Mouse (Mus musculus) lung, postnatal 25 days (tissue): ENCODE measurements around the gene Plch2.

ENCODE experiments used
- DNase-seq: peaks from one replicate; pipeline ENCODE4 v3.0.0; 2022; ENCODE audit warnings: low spot score

Gene Plch2

DNA sequence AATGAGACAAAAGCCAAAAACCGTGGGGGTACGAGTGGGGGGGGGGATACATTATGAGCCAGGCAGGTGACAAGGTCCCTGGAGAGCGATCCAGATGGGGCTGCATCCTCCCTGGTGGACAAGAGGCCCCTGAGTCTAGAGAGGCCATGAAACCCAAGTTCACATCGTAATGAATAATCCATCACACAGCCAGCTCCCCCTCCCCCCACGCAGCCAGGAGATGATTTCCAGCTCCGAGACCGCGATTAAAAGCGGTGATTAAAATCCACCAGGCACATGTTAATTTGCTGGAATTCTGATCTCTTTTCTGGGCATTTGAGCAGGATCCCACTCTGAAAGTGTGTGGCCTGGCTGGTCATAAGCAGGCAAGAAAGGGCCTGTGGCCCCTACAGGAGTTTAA lies 35.8 kb downstream of the Plch2 start:
- DNase-seq, result no peak

DNA sequence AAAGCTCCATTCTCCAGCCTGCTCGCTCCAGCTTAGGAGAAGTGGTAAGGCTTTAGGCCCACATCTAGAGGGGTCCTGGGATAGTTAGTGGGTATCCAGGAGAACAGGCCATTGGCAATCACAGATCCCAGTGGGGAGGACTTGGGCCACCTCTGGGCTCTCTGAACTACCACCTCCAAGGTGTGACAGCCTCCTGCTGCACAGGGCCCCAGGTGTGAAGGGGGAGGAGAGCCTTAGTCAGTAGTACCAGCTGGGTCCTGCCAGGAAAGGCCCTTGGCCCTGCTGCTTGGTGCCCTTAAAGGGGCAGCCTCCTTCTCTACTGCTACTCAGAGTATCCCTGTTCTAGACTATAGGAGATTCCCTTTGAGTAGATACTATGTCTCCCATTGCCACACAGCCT lies 36.4 kb downstream of the Plch2 start:
- DNase-seq, result no peak

DNA sequence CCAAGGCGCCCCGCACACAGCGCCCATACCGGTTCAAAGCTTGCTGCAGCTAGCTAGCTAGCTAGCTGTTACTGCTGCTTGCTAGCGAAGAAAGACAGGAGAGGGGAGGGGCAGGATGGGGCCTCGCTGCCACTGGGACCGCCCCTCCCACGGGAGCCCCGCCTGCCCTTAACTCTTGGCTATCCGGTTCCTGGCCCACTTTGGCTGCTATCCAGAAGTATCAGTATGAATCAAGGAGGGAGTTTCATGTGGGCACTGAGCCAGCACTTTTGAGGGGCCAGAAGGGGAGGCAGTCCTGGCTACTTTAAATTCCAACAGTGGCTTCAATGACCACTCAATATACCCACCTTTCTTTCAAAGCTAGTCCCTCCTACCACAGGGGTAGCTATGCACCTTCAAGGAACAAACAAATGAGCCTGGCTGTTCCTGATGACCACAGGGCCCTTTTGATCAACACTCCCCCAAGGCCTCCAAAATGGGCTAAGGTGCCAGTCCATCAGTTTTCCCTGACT lies 37.2 kb downstream of the Plch2 start:
- peak; percentile 48 for DNase-seq

DNA sequence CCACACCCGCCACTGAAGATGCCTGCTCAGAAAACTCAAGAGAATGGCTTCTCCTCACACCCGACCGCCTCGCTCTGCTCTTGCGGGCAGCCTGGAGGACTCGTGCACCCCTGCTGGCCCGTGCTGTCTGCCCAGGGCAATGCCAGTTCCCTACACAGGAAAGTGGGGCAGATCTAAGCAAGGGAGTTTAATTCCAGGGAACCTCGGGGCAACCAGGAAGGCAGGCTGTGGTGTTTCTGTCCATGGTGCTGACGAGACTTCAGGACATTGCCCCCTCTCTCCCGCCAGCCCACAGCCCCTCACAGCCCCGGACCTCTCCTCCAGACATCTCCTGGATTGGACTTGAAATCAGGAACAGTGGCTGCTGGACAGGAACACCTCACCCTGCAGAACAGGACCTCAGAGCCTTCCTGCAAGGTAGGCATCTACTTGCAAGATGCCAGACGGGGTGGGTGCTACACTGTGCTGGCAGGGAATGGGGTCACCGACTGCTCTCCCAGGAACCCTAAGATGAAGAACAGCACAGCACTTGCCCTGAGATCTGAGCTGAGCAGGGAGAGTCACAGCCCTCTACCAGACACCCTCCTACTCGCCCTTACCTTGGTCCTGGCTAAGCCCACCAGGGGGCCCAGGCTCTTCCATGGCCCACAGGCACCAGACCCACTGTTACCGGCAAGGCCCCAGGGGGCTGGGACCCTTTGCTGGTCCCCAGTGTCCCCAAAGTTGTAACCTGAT lies 37.8 kb downstream of the Plch2 start:
- DNase-seq, result no peak

DNA sequence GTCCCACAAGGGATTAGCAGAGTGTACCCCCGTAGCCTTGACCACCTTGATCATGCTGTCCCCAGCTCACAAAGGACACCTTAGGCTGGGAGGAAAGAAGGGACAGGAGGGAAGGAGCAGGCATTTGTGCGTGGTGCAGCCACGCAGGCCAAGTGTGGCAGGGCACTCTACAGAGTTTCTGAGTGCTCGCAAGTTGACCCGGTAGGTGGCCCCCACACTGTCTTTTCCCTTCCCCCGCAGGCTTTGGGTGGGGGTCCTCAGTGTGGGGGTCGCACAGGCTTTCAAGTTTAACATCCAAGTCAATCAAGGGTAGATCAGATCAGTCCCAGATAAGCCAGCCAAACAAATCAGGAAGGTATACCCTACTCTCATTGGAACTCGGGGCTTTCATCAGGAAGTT lies 38.5 kb downstream of the Plch2 start:
- DNase-seq, result no peak

DNA sequence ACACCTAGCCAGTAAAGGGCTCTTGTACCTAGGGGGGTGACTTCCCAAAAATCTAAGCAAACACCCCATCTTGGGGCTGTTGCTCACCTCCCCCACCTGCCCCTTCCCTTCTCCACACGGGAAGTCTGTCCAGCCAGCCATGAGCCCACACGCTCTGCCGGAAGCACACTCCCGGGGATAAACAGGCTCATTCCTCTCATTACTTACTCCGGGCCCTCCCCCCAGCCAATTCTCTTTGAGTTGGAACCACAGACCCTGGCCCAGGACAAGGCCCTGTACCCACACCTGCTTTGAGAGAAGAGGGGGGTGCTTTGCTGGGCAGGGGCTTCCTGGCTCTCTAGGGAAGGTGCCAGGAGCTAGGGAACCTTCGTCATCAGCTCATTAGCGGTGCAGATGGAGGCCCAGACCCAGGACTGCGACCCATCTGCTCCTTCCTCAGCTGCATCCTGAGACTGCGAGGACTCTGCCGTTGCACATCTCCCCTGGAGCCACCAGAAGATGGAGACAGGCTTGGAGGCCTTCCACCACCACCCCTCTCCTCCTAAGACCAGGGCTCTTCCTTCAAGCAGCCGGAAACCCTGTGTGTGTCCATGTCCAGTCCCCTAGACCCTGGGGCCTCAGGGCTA lies 39.2 kb downstream of the Plch2 start:
- no peak for DNase-seq

DNA sequence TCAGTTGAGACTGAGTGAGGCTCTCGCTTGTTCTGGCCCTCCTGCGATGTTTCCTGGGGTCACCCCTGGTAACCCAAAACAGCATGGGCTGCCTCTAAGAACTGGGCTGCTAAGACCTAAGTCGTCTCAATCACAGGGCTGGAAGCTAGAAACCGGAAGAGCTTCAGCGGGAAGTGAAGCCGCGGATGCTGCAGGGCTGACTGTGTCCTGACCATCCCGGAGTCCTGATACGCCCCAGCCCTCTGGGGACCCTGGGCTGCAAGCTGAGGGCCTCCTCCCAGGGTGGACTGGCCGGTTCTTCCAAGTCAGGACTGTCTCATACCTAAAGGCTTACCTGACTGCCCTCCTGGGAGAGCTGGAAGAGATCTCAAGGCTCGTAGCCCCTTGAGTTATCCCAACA lies 39.8 kb downstream of the Plch2 start:
- DNase-seq, result no peak

DNA sequence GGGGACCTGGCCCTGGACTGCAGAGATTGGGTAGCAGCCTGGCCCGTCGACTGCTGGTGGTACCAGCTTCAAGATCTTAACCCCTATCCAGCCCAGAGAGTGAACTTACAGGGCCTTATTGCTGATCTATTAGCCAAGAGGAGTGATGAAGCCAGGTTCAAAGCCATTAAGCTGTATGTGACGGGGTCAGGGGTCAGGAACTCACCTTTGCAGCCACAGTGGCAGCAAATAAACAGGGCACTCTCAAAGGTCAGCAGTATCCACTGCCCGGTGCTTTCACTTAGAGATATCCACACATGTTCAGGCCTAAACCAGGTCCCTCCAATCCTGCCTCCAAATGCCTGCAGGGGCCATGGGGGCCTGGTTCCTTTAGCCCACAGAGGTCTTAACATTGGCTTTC lies 41.0 kb downstream of the Plch2 start:
- no peak for DNase-seq

DNA sequence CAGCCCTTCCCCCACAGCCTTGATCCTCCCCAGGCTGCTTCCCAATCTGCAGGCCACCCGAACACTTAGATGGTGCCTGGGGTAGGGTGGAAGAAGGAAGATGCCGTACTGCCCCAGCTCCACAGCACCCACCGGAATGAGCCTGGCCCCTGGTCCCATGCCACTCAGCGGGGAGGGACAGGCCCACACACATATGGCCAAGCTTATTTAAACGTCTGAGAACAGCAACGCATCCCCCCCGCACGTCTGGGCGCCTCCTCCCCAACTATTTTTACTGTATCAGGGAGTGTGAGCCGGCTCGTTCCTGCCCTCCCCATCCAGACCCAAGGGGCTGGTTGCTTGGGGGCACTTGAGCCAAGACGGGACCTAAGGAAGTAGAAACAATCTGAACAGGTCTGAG lies 41.8 kb downstream of the Plch2 start:
- DNase-seq, result no peak

DNA sequence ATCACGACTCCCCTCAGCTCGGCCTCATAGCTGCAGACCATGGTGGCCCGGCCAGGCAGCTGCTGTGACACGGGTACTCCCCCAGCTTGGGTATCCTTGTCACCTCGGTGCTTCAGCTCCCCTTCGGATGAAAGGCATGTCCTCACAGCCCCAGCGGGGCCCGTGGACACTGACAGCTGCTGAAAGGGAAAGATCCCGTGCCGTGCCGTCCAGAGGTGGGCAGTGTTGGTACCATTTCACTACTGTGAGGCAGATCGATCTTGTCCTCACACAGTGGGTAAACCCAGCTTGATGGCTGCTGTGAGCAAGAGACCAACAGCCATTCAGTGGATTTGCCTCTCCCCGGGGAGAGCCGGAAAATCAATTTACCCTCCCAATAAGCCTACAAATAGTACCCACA lies 42.3 kb downstream of the Plch2 start:
- DNase-seq, result no peak

DNA sequence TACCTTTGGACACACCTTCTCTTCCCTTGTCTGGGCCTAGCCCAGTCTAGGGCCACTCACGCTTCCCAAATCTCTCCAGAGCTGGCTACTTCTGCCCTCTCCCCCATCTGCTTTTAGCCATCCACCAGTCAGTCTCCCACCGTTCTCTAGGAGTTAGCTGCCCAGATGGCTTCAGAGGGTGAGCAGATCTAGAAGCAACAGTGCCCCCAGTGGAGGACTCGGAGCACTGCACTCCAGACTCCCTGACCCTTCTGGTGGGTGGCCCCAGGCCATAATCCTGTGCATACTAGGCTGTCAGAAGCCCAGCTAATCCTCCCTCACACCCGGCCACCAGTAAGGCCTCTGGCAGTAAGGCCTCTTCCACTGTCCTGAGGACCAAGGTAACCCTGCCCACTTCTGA lies 43.8 kb downstream of the Plch2 start:
- DNase-seq, result peak; percentile 54

DNA sequence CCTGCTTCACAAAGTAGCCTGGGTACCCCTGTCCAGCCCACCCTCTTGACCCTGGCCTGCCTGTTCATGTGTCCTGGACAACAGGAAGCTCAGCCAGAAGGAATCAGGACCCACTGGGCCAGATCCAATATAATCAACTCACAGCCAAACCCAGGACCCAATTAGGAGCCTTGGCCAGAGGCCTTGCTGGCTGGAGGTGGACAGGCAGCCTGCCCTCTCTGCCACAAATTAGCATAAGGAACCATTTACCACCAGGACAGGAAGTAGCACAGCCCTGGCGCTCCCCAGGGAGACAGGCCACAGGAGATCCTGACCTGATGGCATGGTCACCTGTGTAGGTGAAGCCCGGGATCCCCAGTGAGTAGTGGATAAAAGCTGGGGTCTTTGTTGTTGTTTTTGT lies 44.5 kb downstream of the Plch2 start:
- DNase-seq, result no peak

DNA sequence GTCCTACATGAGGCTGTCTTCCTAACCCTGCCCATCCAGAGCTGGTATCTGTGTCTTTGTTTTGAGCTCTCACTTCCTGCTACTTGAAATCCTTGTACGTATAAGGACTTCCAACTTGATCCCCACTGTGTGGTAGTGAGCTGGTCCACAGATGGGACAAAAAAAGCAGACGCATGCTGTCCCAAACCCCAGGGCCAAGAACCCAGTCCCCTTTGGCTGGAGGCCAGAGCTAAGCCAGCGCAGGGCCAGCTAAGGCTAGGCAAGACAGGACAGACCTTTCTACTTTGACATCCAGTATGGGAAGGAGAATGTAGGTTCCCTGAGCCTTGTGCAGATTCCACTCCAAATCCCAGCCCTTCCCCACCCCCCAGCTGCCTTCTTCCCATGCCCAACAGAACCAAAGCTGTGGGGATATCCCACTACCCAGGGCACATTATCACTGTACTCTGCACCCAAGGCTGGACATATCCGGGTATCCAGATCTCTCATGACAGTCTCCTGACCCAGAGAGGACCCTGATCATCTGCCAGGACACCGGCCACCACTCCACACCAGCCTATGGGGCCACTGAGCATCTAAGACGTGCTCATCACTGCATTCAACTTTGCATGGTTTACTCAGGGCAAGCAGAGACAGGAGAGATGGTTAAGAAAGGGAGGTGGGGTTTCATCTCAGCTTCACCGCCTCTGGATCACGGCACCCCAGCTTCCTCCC lies 45.1 kb downstream of the Plch2 start:
- no peak for DNase-seq

DNA sequence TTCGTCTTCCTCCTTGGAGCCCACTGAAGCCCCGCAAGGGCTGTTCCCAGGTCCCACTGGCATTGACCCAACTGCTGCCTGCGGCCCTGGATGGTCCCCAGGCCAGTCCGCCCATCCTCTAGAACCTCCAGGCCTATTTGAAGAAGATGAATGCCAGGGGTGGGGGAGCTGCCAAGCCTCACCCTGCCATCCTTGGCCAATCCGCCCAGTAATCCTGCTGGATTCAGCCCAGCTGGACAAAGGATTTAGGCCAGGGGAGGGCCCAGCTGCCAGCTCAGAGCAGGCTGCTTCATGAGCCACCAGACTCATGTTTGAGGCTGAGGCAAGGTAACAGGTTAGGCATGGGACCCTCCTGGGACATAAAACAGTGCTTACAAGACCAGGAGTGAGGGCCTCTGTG lies 45.7 kb downstream of the Plch2 start:
- no peak for DNase-seq

DNA sequence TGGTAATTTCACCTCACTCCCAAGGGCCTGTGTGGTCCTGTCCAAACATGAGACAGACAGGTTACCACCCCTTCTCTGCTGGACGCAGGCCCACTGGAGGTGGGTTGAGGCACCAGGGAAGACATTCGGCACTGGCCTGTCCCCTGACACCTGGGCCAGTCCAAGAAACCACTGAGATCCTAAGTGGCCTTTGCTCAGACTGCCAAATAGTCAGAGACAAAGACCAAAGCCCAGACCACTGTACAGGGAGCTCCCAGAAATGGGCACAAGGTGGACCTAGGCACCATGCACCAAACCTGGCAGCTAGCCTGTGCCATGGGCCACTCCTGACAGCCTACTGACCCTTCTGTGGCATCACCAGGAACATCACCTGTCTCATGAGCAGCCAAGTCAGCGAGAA lies 47.4 kb downstream of the Plch2 start:
- no peak for DNase-seq

DNA sequence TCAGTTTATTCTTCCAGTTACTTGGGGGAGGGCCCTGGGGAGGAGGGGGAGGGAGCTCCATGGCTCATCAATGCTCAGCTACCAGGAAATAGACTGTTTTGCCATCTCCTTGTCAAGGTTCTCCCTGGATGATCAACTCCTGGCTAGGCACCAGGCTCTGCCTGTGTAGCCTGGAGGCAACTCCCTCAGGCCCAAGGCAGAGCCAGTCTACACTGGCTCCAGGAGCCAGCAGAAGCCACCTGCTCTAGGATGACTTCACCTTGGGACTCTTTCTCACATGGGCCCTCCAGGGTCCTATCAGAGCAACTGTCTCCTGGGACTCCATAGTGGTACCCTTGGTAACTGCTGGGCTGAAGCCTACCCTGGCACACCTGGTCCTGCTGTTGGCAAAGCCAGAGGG lies 48.5 kb downstream of the Plch2 start:
- DNase-seq, result no peak

DNA sequence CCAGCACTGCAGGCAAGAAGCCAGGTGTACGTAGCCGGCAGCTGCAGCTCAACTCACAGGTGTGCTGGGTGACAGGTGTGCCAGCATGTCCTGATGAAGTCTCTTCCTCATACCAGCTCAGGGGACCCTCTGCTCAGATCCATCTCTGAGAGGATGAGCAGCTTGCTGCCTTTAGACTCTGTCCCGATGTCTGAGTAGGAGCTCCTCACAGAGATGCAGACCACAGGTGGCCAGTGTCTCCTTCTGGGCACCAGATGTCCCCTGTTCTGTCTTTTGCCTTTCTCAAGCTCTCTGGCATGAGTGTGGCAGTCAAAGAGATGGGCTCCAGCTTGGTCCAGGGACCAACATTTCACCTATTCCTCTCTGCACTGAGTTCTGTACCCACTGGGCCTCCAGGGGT lies 48.9 kb downstream of the Plch2 start:
- no peak for DNase-seq

DNA sequence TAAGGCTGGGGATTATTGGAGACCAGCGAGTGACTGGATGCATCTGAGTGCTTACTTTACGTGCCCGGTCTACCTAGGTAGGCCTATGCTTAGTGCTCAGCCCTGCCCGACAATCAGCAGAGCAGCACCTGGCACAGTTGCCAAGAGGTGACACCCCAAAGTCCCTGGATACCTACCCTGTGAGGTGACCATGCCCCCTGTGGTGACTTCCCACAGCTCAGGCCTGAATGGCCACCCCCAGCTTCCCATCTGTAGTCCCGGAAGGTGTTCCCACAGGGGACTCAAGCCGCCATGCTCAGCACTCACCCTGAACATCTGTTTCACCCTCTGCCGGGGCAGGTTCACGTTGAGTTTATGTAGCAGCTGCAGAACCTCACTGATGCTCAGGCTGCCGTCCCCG lies 50.3 kb downstream of the Plch2 start:
- DNase-seq, result no peak

DNA sequence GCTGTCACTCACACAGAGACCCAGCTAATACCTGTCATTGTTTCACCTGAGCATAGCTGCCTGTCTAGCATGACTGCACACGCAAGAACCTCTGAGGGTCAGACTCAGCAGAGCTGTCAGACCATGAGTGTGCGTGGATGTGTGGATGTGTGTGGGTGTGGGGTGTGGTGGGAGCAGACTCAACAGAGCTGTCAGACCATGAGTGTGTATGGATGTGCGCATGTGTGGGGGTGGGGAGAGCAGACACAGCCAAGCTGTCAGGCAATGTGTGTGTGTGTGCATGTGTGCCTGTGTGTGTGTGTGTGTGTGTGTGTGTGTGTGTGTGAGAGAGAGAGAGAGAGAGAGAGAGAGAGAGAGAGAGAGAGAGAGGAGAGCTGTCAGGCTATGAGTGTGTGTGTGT lies 51.3 kb downstream of the Plch2 start:
- DNase-seq, result no peak

DNA sequence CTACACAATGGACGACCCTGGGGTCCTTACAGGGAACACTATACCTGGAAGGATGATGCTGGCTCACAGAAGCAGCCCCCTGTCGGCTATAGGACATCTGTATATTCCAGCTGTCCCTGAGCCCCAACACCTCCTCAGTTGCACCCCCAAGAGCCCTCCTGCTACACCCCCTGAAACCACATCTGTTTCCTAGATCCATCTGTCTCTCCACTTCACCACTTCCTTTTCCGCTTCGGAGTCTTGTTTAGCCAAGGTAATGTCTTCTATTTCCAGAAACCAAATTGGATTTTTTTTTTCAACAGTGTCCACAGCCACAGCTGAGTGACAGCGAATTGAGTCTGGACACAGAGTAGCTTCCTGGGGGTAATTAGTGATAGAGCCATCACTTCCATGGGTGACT lies 57.2 kb downstream of the Plch2 start:
- no peak for DNase-seq

DNA sequence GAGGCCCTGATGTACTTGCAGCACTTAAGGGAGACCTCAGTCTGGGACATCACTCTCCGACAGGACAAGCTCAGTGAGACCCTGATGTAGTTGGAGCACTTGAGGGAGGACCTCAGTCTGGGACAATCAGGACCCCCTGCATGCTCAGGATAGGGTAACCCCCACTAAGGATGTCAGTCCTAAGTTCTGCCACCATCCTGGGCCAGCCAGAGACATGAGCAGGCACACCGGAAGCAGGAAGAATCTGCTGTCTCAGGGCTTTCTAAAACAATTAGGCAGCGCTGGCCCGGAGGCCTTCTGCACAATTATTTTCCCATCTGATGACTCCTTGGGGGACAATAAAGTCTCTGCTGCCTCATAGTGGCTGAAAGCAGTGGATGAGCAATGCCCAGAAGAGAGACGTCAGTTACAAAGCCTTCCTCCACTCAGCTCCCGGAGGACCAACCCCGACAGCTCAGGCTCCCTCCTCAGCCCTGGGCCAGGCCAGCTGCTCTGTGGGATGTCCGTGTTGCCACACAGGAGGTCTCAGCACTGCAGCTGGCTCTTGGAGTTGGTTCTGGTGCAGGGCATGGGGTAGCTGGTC lies 59.9 kb downstream of the Plch2 start:
- DNase-seq, result no peak

DNA sequence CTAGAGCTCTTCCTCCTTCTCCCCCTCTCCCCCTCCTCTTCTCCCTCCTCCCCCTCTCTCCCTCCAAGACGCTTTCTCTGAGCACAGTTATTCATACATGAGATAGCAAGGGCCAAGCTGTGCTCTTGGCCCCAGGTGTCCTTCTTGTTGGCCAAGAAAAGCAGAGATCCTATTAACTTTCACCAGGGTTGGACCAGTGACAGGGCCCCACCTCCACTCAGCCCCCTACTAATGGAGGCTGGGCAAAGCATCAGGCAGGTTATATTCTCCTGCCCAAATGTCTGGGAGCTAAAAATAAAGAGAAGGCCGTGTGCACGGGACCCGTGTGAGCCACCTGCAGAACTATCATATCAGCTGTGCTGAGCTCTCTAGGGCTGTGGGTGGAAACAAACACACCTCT lies 61.7 kb downstream of the Plch2 start:
- DNase-seq, result no peak

DNA sequence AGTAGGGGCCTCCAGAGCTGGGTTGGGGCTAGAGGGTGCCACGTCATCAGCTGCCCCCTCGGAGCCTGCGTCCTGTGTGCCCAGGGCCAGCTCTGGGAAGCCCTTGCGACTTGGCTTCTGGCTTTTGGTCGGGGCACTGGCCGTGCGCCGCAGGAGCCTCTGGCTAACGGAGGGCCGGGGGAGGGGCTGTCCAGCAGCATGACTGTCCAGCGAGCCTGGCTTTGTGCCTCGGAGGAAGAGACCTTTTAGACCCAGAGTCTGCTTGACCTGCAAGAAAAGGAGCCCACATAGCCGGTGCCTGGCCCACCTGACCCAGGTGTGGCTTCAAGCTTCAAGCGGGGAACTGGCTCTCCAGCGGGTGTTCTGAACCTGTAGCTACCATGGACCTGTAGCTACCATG lies 69.8 kb downstream of the Plch2 start:
- no peak for DNase-seq
